In the genomic region with DNA sequence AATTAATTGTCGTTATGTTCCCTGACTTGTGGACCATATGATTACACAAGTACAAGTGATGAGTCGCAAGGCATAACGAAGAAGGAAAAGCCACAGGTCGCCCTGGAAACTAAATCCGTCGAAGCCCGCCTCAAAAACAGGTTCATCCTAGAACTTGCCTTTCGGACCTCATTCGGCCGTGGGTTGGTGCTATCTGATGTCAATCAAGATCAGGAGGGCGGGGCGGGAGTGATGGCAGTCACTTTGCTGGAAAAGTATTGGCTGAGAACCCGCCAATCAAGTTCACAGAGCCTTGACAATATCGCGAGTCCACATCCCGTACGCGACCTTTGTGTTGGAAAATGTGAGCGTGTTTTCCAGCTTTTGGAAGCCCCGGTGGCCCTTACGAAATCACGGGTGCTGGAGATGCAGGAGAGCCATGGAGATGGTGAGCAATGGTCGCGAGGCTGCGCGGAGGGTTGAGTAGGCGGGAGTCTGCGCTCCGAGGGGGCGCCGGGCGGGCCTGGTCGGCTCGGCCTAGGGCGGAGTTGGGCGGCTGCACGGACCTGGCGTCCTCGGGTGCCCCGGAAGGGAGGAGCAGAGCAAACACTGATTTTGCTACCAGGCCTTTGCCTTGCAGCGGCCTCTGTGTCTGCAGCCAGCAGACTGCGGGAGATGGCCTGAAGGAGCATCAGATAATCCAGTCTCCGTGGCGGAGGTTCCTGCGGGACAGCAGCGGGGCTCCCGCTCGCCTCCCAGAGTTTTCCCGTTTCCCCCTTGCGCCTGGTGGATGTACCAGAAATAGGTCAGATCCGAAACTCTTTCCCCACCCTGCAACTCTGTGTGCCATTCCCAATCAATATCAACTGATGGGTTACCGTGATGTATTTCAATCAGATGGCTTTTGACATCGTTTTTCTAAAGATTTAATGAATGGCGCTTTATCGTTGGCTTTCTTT, we compare ENCODE assay signal across 8 mouse cellular contexts. TPM values are rescaled to one million over a fixed set of nuclear protein-coding genes. Genes with fewer than 3 reads are reported as not detected.
DNase-seq lines count a peak whose midpoint lies in the region; ATAC-seq and TF ChIP-seq lines count a peak whose summit lies in the region.

A gene (plus strand): TSS at position 285 of the 938 bp plus-strand sequence.

- H3K27ac ChIP-seq in forebrain, embryonic 12.5 days = peak within 1 kb of the TSS; percentile 94
- H3K27ac ChIP-seq in heart, postnatal 0 days (ENCODE audit: low read depth) = peak within 1 kb of the TSS; percentile 97
- peak within 1 kb of the TSS; percentile 75 for H3K27ac ChIP-seq in liver, embryonic 16.5 days (ENCODE audit: low read length)
- peak within 1 kb of the TSS; percentile 98 for H3K27ac ChIP-seq in neural tube, embryonic 13.5 days (replicated peaks)
- peak within 1 kb of the TSS; percentile 98 for H3K27ac ChIP-seq in testis, adult 2 months (ENCODE audit: control insufficient read depth, insufficient read depth, low read depth, low read length)

- H3K36me3 ChIP-seq in E14TG2a.4 (ENCODE audit: insufficient read depth, low read length) = peaks cover 19% of the 10 kb centered on the region
- H3K36me3 ChIP-seq in forebrain, embryonic 12.5 days (replicated peaks) = peaks cover 19% of the 10 kb centered on the region
- no peaks in the 10 kb centered on the region for H3K36me3 ChIP-seq in heart, postnatal 0 days (replicated peaks; ENCODE audit: control insufficient read depth, insufficient read depth, low read length)
- no peaks in the 10 kb centered on the region for H3K36me3 ChIP-seq in liver, embryonic 16.5 days (ENCODE audit: control insufficient read depth, insufficient read depth)
- peaks cover 29% of the 10 kb centered on the region for H3K36me3 ChIP-seq in neural tube, embryonic 13.5 days
- H3K36me3 ChIP-seq in testis, adult 2 months (ENCODE audit: control insufficient read depth, insufficient read depth, low read length) = no peaks in the 10 kb centered on the region

- peak within 1 kb of the TSS; percentile 66 for H3K4me2 ChIP-seq in forebrain, embryonic 12.5 days
- H3K4me2 ChIP-seq in heart, postnatal 0 days (ENCODE audit: low read depth, low read length) = peak within 1 kb of the TSS; percentile 85
- peak within 1 kb of the TSS; percentile 66 for H3K4me2 ChIP-seq in liver, embryonic 16.5 days (ENCODE audit: low read depth, low read length)
- H3K4me2 ChIP-seq in neural tube, embryonic 13.5 days = peak within 1 kb of the TSS; percentile 74

- H3K4me3 ChIP-seq in E14TG2a.4 (replicated peaks; ENCODE audit: low read length) = peak within 1 kb of the TSS; percentile 93
- peak within 1 kb of the TSS; percentile 81 for H3K4me3 ChIP-seq in forebrain, embryonic 12.5 days (replicated peaks)
- peak within 1 kb of the TSS; percentile 78 for H3K4me3 ChIP-seq in heart, postnatal 0 days (ENCODE audit: low read depth, low read length)
- peak within 1 kb of the TSS; percentile 70 for H3K4me3 ChIP-seq in liver, embryonic 16.5 days (ENCODE audit: low read depth, low read length)
- H3K4me3 ChIP-seq in neural tube, embryonic 13.5 days = peak within 1 kb of the TSS; percentile 87
- H3K4me3 ChIP-seq in testis, adult 2 months (ENCODE audit: control insufficient read depth, low read depth, low read length) = peak within 1 kb of the TSS; percentile 100

- peak; percentile 93 for DNase-seq in c-Kit-positive CD71-positive TER-119-positive erythroid progenitor cells, embryonic 14.5 days (ENCODE audit: low spot score)
- DNase-seq in heart, postnatal 0 days (ENCODE audit: low spot score) = peak; percentile 97
- peak; percentile 99 for DNase-seq in kidney, postnatal 4 days

- H3K9me3 ChIP-seq in E14TG2a.4 (ENCODE audit: low read length) = no peaks in the 10 kb centered on the region
- no peaks in the 10 kb centered on the region for H3K9me3 ChIP-seq in forebrain, embryonic 12.5 days
- H3K9me3 ChIP-seq in heart, postnatal 0 days (replicated peaks; ENCODE audit: control insufficient read depth, low read length) = no peaks in the 10 kb centered on the region
- no peaks in the 10 kb centered on the region for H3K9me3 ChIP-seq in liver, embryonic 16.5 days (replicated peaks; ENCODE audit: control insufficient read depth, low read length)
- H3K9me3 ChIP-seq in neural tube, embryonic 13.5 days = no peaks in the 10 kb centered on the region

- TF ChIP-seq CTCF in E14TG2a.4 (conservative IDR thresholded peaks at IDR 0.05; ENCODE audit: low read length) = no peak
- TF ChIP-seq CTCF in heart, postnatal 0 days (IDR thresholded peaks at IDR 0.05; ENCODE audit: low read depth) = peak; percentile 1; the same call in 1 of the 2 replicates
- no peak for TF ChIP-seq CTCF in testis, adult 2 months (IDR thresholded peaks at IDR 0.05; ENCODE audit: control insufficient read depth, insufficient read depth, insufficient replicate concordance, low read depth, low read length)

- H3K4me1 ChIP-seq in E14TG2a.4 (replicated peaks; ENCODE audit: low read depth, low read length) = peaks cover 15% of the 10 kb centered on the region
- H3K4me1 ChIP-seq in forebrain, embryonic 12.5 days = peaks cover 18% of the 10 kb centered on the region
- peaks cover 13% of the 10 kb centered on the region for H3K4me1 ChIP-seq in heart, postnatal 0 days (ENCODE audit: control insufficient read depth, insufficient read depth)
- peaks cover 8% of the 10 kb centered on the region for H3K4me1 ChIP-seq in liver, embryonic 16.5 days (ENCODE audit: control insufficient read depth, low read depth, low read length)
- H3K4me1 ChIP-seq in neural tube, embryonic 13.5 days (replicated peaks) = peaks cover 26% of the 10 kb centered on the region
- peaks cover 3% of the 10 kb centered on the region for H3K4me1 ChIP-seq in testis, adult 2 months (ENCODE audit: control insufficient read depth, insufficient read depth, low read length)

- no peak; the same call in none of the 2 replicates for TF ChIP-seq EP300 in heart, postnatal 0 days (IDR thresholded peaks at IDR 0.05; ENCODE audit: low read depth)

- peak; percentile 99 for ATAC-seq in forebrain, embryonic 12.5 days (ENCODE audit: low FRiP score)
- ATAC-seq in heart, postnatal 0 days (ENCODE audit: insufficient read depth, low read depth) = peak; percentile 99
- ATAC-seq in liver, embryonic 16.5 days (ENCODE audit: low read depth) = peak; percentile 96
- peak; percentile 100 for ATAC-seq in neural tube, embryonic 13.5 days (ENCODE audit: low read depth)

- peak; percentile 75 for TF ChIP-seq POLR2A in testis, adult 2 months (IDR thresholded peaks at IDR 0.05; ENCODE audit: control insufficient read depth, low read depth, low read length)

- H3K9ac ChIP-seq in forebrain, embryonic 12.5 days = peak within 1 kb of the TSS; percentile 88
- H3K9ac ChIP-seq in heart, postnatal 0 days (replicated peaks; ENCODE audit: low read depth, low read length) = peak within 1 kb of the TSS; percentile 86
- peak within 1 kb of the TSS; percentile 70 for H3K9ac ChIP-seq in liver, embryonic 16.5 days (ENCODE audit: low read depth, low read length)
- H3K9ac ChIP-seq in neural tube, embryonic 13.5 days = peak within 1 kb of the TSS; percentile 93

- 1% methylated on average over 55 of the region's 55 CpGs for WGBS in forebrain, embryonic 12.5 days
- WGBS in heart, postnatal 0 days = under 1% methylated on average over 54 of the region's 55 CpGs
- WGBS in liver, embryonic 16.5 days (ENCODE audit: insufficient replicate concordance) = 1% methylated on average over 55 of the region's 55 CpGs
- WGBS in neural tube, embryonic 13.5 days = 1% methylated on average over 55 of the region's 55 CpGs

- H3K27me3 ChIP-seq in E14TG2a.4 (ENCODE audit: insufficient read depth, low read length) = no peaks in the 10 kb centered on the region
- no peaks in the 10 kb centered on the region for H3K27me3 ChIP-seq in forebrain, embryonic 12.5 days
- no peaks in the 10 kb centered on the region for H3K27me3 ChIP-seq in heart, postnatal 0 days (ENCODE audit: control insufficient read depth, insufficient read depth, low read length)
- H3K27me3 ChIP-seq in liver, embryonic 16.5 days (ENCODE audit: control insufficient read depth, insufficient read depth, low read depth, low read length) = no peaks in the 10 kb centered on the region
- no peaks in the 10 kb centered on the region for H3K27me3 ChIP-seq in neural tube, embryonic 13.5 days
- no peaks in the 10 kb centered on the region for H3K27me3 ChIP-seq in testis, adult 2 months (ENCODE audit: control insufficient read depth, insufficient read depth, low read length)

RNA-seq across cellular contexts. Expression of the gene that starts here (rescaled TPM):
- polyA plus RNA-seq in forebrain, embryonic 12.5 days (2016; fragmentation: Nextera tagmentation; extraction: Ambion mirVana) = 62.5 and 64.2 TPM in 2 replicates
- total RNA-seq in heart, postnatal 0 days (2014; rRNA removed; ENCODE audit: low replicate concordance) = 13.5 and 25.2 TPM in 2 replicates
- polyA plus RNA-seq in heart, postnatal 0 days (2015; fragmentation: Nextera tagmentation; extraction: Ambion mirVana) = 31.7 and 32.1 TPM in 2 replicates
- 5.3 TPM in 2 replicates for polyA plus RNA-seq in liver, embryonic 16.5 days (2015; fragmentation: Nextera tagmentation; extraction: Ambion mirVana)
- polyA plus RNA-seq in neural tube, embryonic 13.5 days (2015; fragmentation: Nextera tagmentation; extraction: Ambion mirVana) = 53.8 and 55.8 TPM in 2 replicates
- 6.2 and 7.6 TPM in 2 replicates for polyA plus RNA-seq in testis, adult 2 months (2012; rRNA removed)

Comparison
In these comparisons a context has a peak if more than half of its experiments do, and no peak if none do; other contexts are left out.
1. Peak in every context shown above with its lines: DNase-seq, ATAC-seq, H3K4me3 ChIP-seq and H3K27ac ChIP-seq.